Mouse (Mus musculus) stomach, postnatal 0 days (tissue): ENCODE data around the gene Agtpbp1.

ENCODE experiments used
- CTCF ChIP-seq: IDR thresholded peaks from 2 replicates; pipeline ENCODE4 v1.5.1; 2016; ENCODE audit warnings: antibody characterized with exemption, low read depth, mild to moderate bottlenecking, moderate library complexity
- EP300 ChIP-seq: optimal IDR thresholded peaks from 2 replicates; pipeline ENCODE3; 2016; ENCODE audit warnings: antibody characterized with exemption

- TF ChIP-seq CTCF (peak; percentile 36; the same call in 1 of the 2 replicates), EP300 (no peak)
Observed at GRCm38 (mm10) chr13:59472222-59472621, 112.8 kb downstream of the Agtpbp1 start.
